Mouse (Mus musculus): ENCODE data around the gene Smyd5. TPM values are rescaled to one million over a fixed set of nuclear protein-coding genes. Genes with fewer than 3 reads are reported as not detected.

The Smyd5 gene
- total RNA-seq, 2 experiments from 2014 or later: 38.9 to 40.9 TPM

DNA sequence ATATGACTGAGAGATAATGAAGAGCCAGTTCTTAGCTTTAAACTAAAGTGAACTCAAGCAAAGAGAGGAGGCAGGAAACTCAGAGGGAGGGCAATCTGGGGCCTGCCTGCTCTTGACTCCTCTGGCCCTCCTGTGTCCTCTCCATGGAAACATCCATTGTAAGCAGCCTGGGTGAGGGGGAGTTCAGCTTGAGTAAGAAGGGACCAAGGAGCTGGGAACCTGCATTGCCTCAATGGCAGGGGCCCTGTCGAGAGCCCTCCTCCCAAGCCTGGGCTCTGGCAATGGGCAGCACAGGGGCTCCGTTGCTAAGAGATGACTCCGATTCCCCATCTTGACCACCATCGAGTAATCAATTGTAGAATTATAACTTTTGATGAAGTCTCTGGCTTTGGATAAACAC is 56.7 kb downstream of the Smyd5 start:
- no peak for DNase-seq (ENCODE audit: extremely low spot score in 1 of 2, low spot score in 1 of 2)

DNA sequence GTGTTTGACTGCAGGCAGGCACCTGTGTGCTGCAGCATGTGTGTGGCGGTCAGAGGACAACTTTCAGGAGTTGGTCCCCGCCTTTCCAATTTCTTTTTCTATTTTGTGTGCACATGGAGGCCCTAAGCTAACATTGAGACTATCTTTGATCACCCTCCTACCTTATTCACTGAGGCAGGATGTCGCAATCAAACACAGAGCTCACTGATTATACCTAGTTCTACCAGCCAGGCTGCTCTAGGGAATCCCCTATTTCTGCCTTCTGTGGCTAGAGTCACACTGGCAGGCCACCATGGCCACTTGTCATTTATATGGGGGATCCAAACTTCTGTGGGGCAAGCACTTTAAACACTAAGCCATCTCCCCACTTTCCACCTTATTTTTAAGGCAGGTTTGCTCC is 57.9 kb downstream of the Smyd5 start:
- no peak for DNase-seq (ENCODE audit: extremely low spot score in 1 of 2, low spot score in 1 of 2)

DNA sequence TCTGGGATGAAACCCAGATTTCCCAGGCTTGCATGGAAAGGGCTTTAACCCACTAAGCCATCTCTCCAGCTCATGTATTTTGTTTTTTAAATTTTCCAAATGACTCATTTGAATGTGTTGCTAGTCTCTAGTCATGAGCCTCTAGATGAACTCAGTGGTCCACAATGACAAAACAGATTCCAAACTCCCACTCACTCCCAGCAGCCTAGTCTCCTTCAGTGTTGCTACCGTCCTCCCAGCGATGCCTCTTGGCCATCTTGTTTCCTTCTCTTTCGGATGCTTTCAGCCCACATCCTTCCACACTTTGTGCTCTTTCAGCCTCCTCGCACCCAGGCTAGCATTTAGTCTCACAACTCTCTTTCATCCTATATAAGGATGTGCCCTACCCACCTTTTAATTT is 58.5 kb downstream of the Smyd5 start:
- no peak for DNase-seq (ENCODE audit: extremely low spot score in 1 of 2, low spot score in 1 of 2)

DNA sequence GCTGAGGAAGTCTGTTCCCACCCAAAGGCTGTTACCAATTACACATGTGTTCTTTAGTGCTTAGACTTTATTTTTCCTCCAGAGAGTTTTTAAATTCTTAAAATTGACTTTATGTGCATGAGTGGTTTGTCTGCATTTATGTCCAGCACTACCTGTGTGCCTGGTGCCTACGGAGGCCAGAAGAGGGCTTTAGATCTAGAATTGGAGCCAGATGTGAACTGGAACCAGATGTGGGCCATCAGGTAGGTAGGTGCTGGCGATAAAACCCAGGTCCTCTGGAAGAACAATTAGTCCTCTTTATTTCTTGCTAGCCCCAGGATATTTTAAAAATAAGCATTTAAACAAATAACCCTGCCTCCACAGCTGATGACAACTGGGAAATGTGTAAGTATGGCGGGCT is 59.8 kb downstream of the Smyd5 start:
- no peak for DNase-seq (ENCODE audit: extremely low spot score in 1 of 2, low spot score in 1 of 2)

Other genes with a start within 250 kb of the Smyd5 start
- 10 to 100 TPM; 19.5 to 20.5 TPM for gene Emx1, start 244.6 kb upstream of the Smyd5 start, total RNA-seq (2021)
- gene Sfxn5, start 98.6 kb upstream of the Smyd5 start, total RNA-seq (2021): 100 to 1,000 TPM; 168 to 177 TPM
- 10 to 100 TPM; 53.8 to 55.3 TPM for gene Rab11fip5, start 57.4 kb upstream of the Smyd5 start, total RNA-seq (2021)
- not detected for gene Noto, start 8.1 kb upstream of the Smyd5 start, total RNA-seq (2021)
- 100 to 1,000 TPM; 194 to 226 TPM for gene Cct7, start 19.5 kb downstream of the Smyd5 start, total RNA-seq (2021)
- 10 to 100 TPM; 15.8 to 17.9 TPM for gene Pradc1, start 20.0 kb downstream of the Smyd5 start, total RNA-seq (2021)
- 10 to 100 TPM; 95.1 to 98.5 TPM for gene Fbxo41, start 71.0 kb downstream of the Smyd5 start, total RNA-seq (2021)
- 10 to 100 TPM; 26.8 to 28.1 TPM for gene Egr4, start 81.6 kb downstream of the Smyd5 start, total RNA-seq (2021)
- gene Alms1, start 155.5 kb downstream of the Smyd5 start, total RNA-seq (2021): 1 to 10 TPM; 5.2 to 7.8 TPM